Mouse (Mus musculus): ENCODE measurements around the gene Cacybp. TPM values are rescaled to one million over a fixed set of nuclear protein-coding genes. Genes with fewer than 3 reads are reported as not detected.

Gene Cacybp
- polyA plus RNA-seq (2015; fragmentation: Illumina TruSeq; extraction: RNeasy Lipid Tissue Mini Kit (QIAGEN cat#74804); ENCODE audit: low read depth, low replicate concordance): 114 TPM

DNA sequence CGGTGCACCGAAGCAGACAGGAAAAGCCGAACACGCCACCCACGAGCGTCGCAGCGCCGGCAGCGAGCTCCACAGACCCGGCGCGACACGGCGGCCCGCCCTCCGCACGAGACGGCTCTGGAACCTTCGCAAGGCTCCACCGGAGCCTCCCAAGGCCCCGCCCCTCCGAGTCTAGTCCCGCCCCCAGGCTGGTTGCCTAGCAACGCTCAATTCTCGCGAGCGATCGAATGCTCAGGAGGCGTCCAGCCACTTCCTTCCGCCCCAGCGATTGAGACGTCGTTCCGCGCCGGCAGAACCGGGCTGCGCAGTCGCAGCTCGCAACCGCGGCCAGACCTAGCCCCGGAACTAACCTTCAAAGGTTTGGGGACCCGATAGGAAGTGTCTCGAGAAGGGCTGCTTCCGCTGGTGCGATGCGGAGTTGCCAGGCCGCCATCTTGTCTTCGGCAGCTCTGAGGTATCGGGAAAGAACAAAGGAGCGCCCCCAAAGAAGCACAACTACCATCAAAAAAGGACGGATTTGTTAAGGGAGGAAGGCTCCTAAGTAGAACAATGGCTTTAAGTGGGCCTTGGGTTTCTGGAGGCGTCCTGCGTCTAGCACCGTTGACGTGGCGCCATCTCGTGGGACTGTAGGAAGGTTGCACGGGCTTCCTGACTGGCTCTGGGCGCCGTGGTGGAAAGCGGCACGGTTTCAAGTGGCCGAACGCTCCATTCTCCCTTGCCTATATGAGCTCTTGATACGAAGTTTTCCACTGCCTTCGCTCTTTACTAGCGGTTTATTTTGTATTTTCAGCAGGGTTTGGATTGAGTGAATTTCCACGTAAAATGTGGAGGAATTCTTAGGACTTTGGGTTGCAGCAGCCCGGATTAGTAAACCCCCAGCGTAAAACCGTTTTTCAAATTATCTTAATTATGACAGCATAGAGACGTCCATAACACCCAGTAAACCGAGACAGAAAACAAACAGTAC is at the start of gene Cacybp:
Gene Cacybp, minus strand, starts transcription at position 173 of the 967 bp plus-strand sequence.

DNA sequence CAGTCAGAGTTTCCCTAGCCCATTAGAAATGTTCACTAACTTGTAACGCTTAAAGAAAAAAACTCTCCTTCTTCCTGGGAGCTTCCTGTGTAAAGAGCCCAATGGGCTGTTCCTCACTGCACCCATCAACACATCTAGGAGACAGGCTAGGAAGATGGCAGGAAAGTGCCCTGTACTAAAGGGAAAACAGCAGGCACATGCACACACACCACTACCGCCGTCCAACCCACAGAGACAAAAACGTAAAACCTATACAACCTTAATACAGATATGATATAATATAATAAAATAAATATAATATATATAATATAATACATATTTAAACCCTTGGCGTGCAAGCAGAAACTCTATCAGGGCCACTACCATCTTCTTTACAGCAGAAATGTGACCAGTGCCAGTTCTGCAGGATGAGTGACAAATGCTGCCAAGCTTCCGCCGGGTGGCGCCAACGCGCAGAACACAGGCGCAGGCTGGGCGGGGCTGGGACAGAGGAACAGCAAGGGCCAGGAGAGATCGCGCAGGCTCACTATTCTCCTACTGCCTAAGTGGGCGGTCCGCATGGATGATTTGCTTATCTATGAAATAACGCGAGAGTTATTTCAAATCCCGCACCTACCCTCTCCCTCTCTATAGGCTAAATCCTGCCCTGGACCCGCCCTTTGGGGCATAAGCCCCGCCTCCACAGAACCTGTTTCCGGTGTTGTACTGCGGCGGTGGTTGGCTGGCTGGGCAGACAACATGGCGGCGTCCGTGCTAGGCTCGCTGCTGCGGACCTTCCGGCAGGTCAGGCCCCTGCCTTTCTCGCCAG is 17.9 kb downstream of the Cacybp start, which contains the start of gene Mrps14:
Gene Mrps14, plus strand, starts transcription at position 687 of the 808 bp plus-strand sequence.

DNA sequence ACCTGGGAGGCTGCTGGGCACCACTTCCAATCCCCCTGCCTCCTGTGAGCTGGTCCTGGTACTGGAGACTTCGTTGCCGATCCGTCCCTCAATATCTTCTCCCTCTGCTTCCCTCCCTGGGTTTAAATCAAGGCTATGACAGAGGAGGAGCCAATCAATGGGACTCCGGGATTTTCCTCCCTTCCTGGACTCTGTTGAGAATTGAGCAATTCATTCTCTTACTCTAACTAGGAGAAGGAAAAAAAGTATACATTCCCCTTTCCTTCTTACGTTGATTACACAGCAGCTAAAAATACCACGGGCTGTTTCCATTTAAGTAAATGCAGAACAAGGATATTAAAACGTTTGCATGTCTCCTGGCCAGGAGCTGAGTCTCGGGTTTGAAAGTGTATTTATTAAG is 59.2 kb downstream of the Cacybp start, which contains the start of gene Tnn:
Gene Tnn, minus strand, starts transcription at position 101 of the 400 bp plus-strand sequence.

Other genes with a start within 250 kb of the Cacybp start
- gene 4930523C07Rik, start 168.5 kb downstream of the Cacybp start, polyA plus RNA-seq (2015; fragmentation: Illumina TruSeq; extraction: RNeasy Lipid Tissue Mini Kit (QIAGEN cat#74804); ENCODE audit: low read depth, low replicate concordance): 2.6 TPM
- gene Tnn, start 59.3 kb downstream of the Cacybp start, polyA plus RNA-seq (2015; fragmentation: Illumina TruSeq; extraction: RNeasy Lipid Tissue Mini Kit (QIAGEN cat#74804); ENCODE audit: low read depth, low replicate concordance): not detected
- gene Mrps14, start 17.7 kb downstream of the Cacybp start, polyA plus RNA-seq (2015; fragmentation: Illumina TruSeq; extraction: RNeasy Lipid Tissue Mini Kit (QIAGEN cat#74804); ENCODE audit: low read depth, low replicate concordance): 88.4 TPM